Mouse (Mus musculus): ENCODE results near the gene Pdxk.

GRCm38 (mm10) chr10:78460463-78460862 lies 4.3 kb downstream of the Pdxk start:
- TF ChIP-seq CTCF (IDR thresholded peaks at IDR 0.05; ENCODE audit: borderline replicate concordance, insufficient read depth, low read length) (no peak), POLR2A (IDR thresholded peaks at IDR 0.05; ENCODE audit: low read depth, low read length) (no peak)

Measured in embryonic fibroblast, embryonic 13.5 days (primary cell).